Mouse (Mus musculus): ENCODE measurements around the gene Orc3.

DNA sequence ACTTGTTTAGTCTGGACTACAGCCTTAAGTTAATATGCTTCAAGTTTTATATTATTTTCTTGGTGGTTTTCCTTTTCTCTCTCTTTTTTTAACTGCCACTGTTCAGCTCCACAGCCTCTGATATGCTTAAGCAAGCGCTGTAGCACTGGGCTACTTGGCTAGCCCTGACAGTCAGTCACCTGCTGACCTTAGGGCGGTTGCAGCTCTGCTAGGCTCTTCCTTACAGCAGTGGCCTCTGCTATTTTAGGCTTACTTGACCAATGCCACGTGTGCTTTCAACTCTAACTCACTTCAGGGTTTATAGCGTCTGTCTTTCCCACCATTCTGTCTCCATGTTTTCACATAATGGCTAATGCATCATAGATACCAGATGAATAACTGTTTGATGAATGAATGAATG, 10.8 kb upstream of the Orc3 start:
- TF ChIP-seq HCFC1 (IDR thresholded peaks at IDR 0.05; ENCODE audit: borderline replicate concordance, insufficient read depth, low read length) (no peak), ZC3H11A (IDR thresholded peaks at IDR 0.05; ENCODE audit: borderline replicate concordance, low read depth, low read length) (no peak)

Measured in ES-E14 (cell line).